9 mouse cellular contexts compared by ENCODE assay signal in genomic region chr8:108822841-108823266, GRCm38 (mm10).
DNase-seq lines count a peak whose midpoint lies in the region; ATAC-seq and TF ChIP-seq lines count a peak whose summit lies in the region.
"Had no signal": no experiment of that assay in that cellular context is flagged by ENCODE, and none has a peak within 500 bp of the region (broad histone marks: within the 10 kb centered on the region; RNA-seq: fewer than 3 reads in every experiment).

No protein-coding gene starts in this region.

- TF ChIP-seq CTCF in thymus, adult 2 months (IDR thresholded peaks at IDR 0.05; ENCODE audit: borderline replicate concordance, control insufficient read depth, extremely low read depth, insufficient read depth, low read length, poor library complexity), result no peak

- H3K36me3 ChIP-seq in thymus, adult 2 months (ENCODE audit: control insufficient read depth, insufficient read depth, low read length), result no peaks in the 10 kb centered on the region
- H3K36me3 ChIP-seq in lung, embryonic 16.5 days (ENCODE audit: control insufficient read depth, insufficient read depth, low read length), result no peaks in the 10 kb centered on the region

- ATAC-seq in lung, embryonic 16.5 days (ENCODE audit: low read depth), result peak; percentile 68

- H3K27me3 ChIP-seq in thymus, adult 2 months (ENCODE audit: control insufficient read depth, insufficient read depth, low read length), result no peaks in the 10 kb centered on the region
- H3K27me3 ChIP-seq in lung, embryonic 16.5 days (ENCODE audit: control insufficient read depth, insufficient read depth, low read depth, low read length), result no peaks in the 10 kb centered on the region
- H3K27me3 ChIP-seq: limb, embryonic 12.5 days had no signal

- H3K4me3 ChIP-seq in thymus, adult 2 months (ENCODE audit: control insufficient read depth, insufficient read depth, low read length), result no peak overlapping the region
- H3K4me3 ChIP-seq in lung, embryonic 16.5 days (ENCODE audit: low read length), result no peak overlapping the region
- H3K4me3 ChIP-seq: limb, embryonic 12.5 days had no signal

- 23% methylated on average over 15 of the region's 15 CpGs for WGBS in thymus, adult 2 months
- WGBS in lung, embryonic 16.5 days, result 21% methylated on average over 15 of the region's 15 CpGs

- no peak overlapping the region for H3K27ac ChIP-seq in thymus, adult 2 months (ENCODE audit: control insufficient read depth, insufficient read depth, low read length)
- H3K27ac ChIP-seq in lung, embryonic 16.5 days (ENCODE audit: low read length), result peak overlapping the region; percentile 7; the same call in 1 of the 2 replicates
- H3K27ac ChIP-seq: limb, embryonic 12.5 days had no signal

- intact Hi-C loops in gastrocnemius, postnatal 36 days (cut with DNase I), result no loop called here

- no peak overlapping the region for H3K9ac ChIP-seq in lung, embryonic 16.5 days (ENCODE audit: low read length)
- H3K9ac ChIP-seq: limb, embryonic 12.5 days had no signal

- peak; percentile 45 to 51 for DNase-seq in cerebellum, postnatal 10 days
- no peak for DNase-seq in cerebellum, postnatal 36 days
- peak; percentile 35 for DNase-seq in thymus, postnatal 0 days (ENCODE audit: low spot score)
- no peak for DNase-seq in thymus, adult 2 months
- peak; percentile 50 for DNase-seq in urinary bladder, postnatal 14 days (ENCODE audit: low spot score)
- DNase-seq in spleen, postnatal 4 days (ENCODE audit: low spot score in 2 of 2), result no peak
- DNase-seq in gastrocnemius, postnatal 36 days, result no peak

- no peak for TF ChIP-seq POLR2A in thymus, adult 2 months (IDR thresholded peaks at IDR 0.05; ENCODE audit: control insufficient read depth, extremely low read depth, insufficient read depth, low read length, poor library complexity)

- peaks cover 30% of the 10 kb centered on the region for H3K4me1 ChIP-seq in thymus, adult 2 months (replicated peaks; ENCODE audit: control insufficient read depth, insufficient read depth, low read length)
- peaks cover 43% of the 10 kb centered on the region for H3K4me1 ChIP-seq in lung, embryonic 16.5 days (replicated peaks; ENCODE audit: control insufficient read depth, insufficient read depth, low read length)

- H3K4me2 ChIP-seq in lung, embryonic 16.5 days (ENCODE audit: low read depth, low read length), result peak overlapping the region; percentile 4; the same call in 1 of the 2 replicates
- H3K4me2 ChIP-seq: limb, embryonic 12.5 days had no signal

- no peaks in the 10 kb centered on the region for H3K9me3 ChIP-seq in lung, embryonic 16.5 days (ENCODE audit: control insufficient read depth, low read length)
- H3K9me3 ChIP-seq: limb, embryonic 12.5 days had no signal

Comparison
In these comparisons a context has a peak if more than half of its experiments do, and no peak if none do; other contexts are left out.
1. DNase-seq: peak in cerebellum, postnatal 10 days (2 of 2), thymus, postnatal 0 days (single experiment) and urinary bladder, postnatal 14 days (single experiment); none in cerebellum, postnatal 36 days (0 of 2), thymus, adult 2 months (single experiment), spleen, postnatal 4 days (0 of 2) and gastrocnemius, postnatal 36 days (0 of 2).